Comparison of ENCODE assay signal across 19 mouse cellular contexts in genomic region chr5:37902741-37903140, GRCm38 (mm10).
"Had no signal": no experiment of that assay in that cellular context is flagged by ENCODE, and none has a peak within 500 bp of the region (broad histone marks: within the 10 kb centered on the region; RNA-seq: fewer than 3 reads in every experiment).

No protein-coding gene starts in this region.

- H3K4me3 ChIP-seq: liver, embryonic 13.5 days; midbrain, embryonic 13.5 days; myocyte; neural tube, embryonic 13.5 days had no signal

- H3K9ac ChIP-seq: liver, embryonic 13.5 days; midbrain, embryonic 13.5 days; neural tube, embryonic 13.5 days; stomach, embryonic 15.5 days had no signal

- ATAC-seq: midbrain, embryonic 13.5 days; midbrain, embryonic 16.5 days had no signal

- H3K27ac ChIP-seq: limb, embryonic 13.5 days; liver, embryonic 13.5 days; midbrain, embryonic 13.5 days; neural tube, embryonic 13.5 days; stomach, embryonic 15.5 days had no signal

- H3K4me2 ChIP-seq: liver, embryonic 13.5 days had no signal

- H3K36me3 ChIP-seq: limb, embryonic 10.5 days; limb, embryonic 13.5 days; liver, embryonic 13.5 days; midbrain, embryonic 13.5 days; neural tube, embryonic 13.5 days; stomach, embryonic 15.5 days had no signal

- DNase-seq: kidney, adult 9 months; kidney, postnatal 14 days; liver, embryonic 13.5 days; lung, adult 2 months; lung, postnatal 14 days; lung, postnatal 4 days; retina, postnatal 1 day; right cerebral cortex, postnatal 25 days; spleen, adult 18-20 months; thymus, adult 2 months; thymus, postnatal 14 days; thymus, postnatal 4 days had no signal

- H3K4me1 ChIP-seq: liver, embryonic 13.5 days had no signal

- H3K9me3 ChIP-seq: limb, embryonic 10.5 days; limb, embryonic 13.5 days; liver, embryonic 13.5 days; midbrain, embryonic 13.5 days; neural tube, embryonic 13.5 days; stomach, embryonic 15.5 days had no signal
